Mouse (Mus musculus) duodenum, adult 2 months (tissue): Measurements from ENCODE around the gene Lmod3. TPM values are rescaled to one million over a fixed set of nuclear protein-coding genes. Genes with fewer than 3 reads are reported as not detected.

Experiments
- polyA plus RNA-seq: library from polyadenylated mRNA; depleted of rRNA; stranded (reverse); fragments of >200 nt; gene quantifications from 2 replicates; pipeline ENCODE4 v1.2.3, GENCODE M21; 2012; ENCODE audit warnings: low replicate concordance; rRNA removed

Gene Lmod3
- not detected in 2 replicates for polyA plus RNA-seq

DNA sequence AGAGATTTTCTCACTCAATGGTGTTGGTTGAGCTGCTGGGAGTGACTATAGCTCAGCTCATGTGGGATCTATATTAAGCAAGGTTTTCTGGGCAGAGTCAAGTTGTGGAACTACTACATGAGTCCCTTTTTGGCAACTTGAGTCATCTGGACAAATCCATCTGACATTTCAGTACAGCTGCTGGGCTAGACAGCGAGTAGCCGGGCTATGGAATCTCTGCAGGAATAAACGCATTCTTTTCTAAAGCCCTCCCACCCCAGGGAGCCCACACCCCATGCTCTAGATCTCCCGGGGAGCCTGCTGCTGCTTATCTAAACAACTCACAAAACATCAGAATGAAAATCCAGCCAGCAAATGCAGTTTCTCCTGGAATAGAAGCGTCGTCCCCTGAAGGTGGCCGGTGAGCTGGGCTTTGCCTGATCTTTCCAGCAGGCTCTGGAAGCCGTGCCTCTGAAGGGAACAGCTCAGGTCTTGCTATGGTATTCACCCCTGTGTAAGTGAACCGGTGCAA is at the start of gene Lmod3:
TSS of gene Lmod3 (minus strand) at position 49 of the 511 bp plus-strand sequence.

DNA sequence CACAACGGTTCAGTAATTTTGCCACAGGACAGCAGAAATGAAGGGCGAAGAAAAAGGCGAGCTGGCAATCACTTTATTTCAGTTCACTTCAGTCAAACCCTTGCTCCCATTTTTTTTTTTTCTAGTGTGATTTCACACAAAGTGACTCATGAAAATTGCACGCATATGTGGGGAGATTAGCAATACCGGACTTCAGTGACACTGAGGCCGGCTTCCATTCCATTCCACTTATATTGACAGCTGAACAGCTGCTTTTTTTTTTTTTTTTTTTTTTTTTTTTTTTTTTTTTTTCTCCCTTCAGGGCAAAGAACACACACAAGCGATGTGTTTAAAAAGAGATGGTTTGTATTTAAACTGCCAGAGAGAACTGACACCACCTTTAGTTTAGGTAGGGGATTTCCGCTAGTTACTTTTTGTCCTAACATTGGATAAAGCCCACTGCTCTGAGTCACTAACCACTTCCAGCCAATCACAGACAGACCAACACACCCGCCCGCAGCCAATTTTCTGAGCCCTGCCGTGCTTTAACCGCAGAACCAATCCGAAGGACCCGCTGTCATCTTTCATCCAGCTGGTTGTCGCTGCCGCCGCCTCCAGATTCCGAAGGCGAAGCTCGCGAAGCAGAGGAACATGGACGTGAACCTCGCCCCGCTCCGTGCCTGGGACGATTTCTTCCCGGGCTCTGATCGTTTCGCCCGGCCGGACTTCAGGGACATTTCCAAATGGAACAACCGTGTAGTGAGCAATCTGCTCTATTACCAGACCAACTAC is 42.2 kb downstream of the Lmod3 start, which contains the start of gene Arl6ip5:
TSS of gene Arl6ip5 (plus strand) at position 499 of the 771 bp plus-strand sequence.

DNA sequence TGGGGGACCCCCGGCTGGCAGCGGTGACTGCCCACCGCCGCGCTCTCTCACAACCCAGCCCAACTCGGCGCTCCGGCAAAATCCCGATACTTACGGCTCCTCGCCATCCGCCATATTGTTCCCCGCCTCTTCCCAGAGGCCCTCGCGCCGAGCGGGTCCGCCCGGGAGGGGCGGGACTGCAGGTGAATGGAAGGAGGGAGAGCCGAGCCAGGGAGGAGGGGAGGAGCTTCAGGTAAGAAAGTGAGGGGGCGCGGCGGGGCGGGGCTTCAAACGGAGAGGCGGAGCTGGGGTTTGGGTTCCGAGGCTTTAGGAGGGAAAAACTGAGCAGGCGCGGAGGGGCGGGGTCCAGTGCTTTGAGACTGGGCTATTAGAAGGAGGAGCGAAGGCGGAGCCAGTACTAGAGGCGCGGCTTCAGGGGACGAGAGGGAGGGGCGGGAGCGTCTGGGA is 47.1 kb downstream of the Lmod3 start, which contains the start of gene Uba3:
TSS of gene Uba3 (minus strand) at position 209 of the 447 bp plus-strand sequence.

Other genes with a start within 250 kb of the Lmod3 start
- not detected in 2 replicates for gene Fam19a4, start 192.3 kb downstream of the Lmod3 start, polyA plus RNA-seq
- 1.8 and 5.7 TPM in 2 replicates for gene Eogt, start 103.6 kb downstream of the Lmod3 start, polyA plus RNA-seq
- 1.4 and 1.6 TPM in 2 replicates for gene Tmf1, start 73.6 kb downstream of the Lmod3 start, polyA plus RNA-seq
- gene Uba3, start 47.1 kb downstream of the Lmod3 start, polyA plus RNA-seq = 2.7 and 2.9 TPM in 2 replicates
- gene Arl6ip5, start 42.1 kb downstream of the Lmod3 start, polyA plus RNA-seq = 20.2 and 25.5 TPM in 2 replicates